Mouse (Mus musculus) hindlimb bud, embryonic 11.5 days (tissue): ENCODE measurements around the gene Slc16a8.

Experiments
- DNase-seq: peaks from one replicate; pipeline ENCODE4 v3.0.0-alpha.2; 2012; ENCODE audit warnings: low read depth, low spot score; ENCODE audit errors: extremely low spot score

Slc16a8 gene

DNA sequence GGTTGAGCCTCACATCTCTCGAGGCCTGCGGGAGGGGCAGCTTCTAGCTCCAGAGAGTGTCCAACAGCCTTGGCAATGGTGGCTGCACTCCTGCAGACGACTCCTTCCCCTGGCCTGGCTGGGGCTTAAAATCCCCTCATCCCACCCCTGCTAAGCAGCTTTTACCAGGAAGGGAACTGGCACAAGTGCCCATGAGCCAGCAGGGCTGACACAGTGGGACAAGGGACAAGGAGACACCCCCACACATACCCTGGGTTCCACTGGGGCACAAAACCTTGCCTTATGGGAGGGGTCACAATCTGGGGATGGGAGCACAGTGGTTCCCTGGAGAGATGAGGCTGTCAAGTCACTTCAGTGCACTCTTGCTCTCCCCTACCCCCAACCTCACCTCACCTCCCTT is at the start of gene Slc16a8:
Slc16a8 (minus strand) TSS at position 101 of the 400 bp plus-strand sequence.
- DNase-seq: no peak

DNA sequence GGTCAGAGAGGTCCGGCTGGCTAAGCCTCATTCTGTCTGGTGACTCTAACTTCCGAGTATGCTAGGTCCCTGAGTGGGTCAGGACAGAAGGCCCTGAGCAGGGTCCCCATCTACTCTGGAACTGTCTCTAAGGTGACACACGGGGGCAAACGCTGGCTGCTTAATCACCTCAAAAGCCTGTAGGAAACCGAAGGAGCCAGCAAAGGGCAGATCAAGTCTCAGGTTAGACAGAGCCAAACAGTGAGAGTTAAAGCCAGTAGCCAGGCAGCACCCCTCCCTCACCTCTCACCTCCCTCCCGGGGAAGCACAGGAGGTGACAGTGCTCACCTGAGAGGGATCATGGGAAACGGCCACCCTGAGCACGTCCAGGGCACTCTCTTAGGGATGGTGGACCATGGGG is 49.2 kb upstream of the Slc16a8 start:
- DNase-seq: no peak

DNA sequence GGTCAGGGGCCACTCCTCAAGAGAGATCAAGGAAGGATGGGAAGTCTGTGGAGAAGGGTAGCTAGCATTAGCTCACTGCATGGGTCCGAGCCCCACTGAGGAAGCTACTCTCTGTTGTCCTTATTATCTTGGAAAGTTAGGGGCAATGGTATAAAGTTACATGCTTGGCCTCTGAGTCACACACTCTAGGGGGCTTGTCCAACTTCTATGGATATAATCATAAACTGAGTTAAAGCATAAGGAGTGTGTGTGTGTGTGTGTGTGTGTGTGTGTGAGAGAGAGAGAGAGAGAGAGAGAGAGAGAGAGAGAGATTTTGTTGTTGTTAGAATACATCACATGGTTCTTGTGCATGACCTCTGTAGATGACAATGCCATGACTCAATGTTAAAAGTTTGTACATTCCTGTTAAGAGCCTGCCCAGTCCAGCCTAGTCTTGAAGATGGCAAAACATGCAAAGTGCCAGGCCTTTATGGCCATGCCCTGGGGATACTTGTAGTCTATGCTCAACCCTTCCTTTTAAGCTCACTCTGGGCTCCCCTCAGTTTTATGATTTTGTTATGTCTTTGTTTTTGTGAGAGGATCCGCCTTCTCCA is 45.1 kb upstream of the Slc16a8 start:
- DNase-seq: no peak

DNA sequence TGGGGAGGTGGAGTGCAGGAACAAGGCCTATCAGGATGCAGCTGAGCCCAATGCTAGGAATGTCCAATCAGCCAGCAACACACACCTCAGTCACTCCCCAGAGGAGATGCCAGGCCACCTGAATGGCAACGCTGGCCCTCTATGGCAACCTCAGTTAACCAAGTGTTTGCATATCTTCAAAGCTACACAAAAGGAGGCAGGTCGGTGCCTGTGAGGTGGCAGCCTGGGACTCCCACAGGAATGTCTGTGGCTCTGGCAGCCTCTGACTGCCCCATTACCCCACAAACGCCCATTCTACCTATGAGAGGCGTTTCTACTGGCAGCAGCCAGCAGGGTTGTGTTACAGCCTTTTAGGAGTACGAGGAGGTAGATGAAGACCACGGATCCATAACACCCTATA is 44.0 kb upstream of the Slc16a8 start:
- DNase-seq: no peak

DNA sequence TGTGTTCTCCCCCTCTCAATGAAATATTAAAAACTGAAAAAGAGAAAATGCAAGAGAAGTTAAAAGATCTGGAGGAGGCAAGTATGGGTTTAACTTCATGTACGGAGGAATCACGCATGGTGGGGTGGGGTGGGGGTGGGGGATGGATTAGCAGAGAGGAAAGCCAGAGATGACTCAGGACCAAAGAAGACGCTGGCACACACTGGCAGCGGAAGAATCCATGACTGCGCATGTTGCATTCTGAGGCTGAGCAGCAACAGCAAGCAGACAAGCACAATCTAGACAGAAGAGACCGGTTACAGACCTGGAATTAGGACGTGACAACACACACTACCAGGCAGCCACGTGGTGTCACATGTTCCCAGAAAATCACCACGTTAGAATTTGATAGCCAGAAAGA is 38.2 kb upstream of the Slc16a8 start:
- no peak for DNase-seq

DNA sequence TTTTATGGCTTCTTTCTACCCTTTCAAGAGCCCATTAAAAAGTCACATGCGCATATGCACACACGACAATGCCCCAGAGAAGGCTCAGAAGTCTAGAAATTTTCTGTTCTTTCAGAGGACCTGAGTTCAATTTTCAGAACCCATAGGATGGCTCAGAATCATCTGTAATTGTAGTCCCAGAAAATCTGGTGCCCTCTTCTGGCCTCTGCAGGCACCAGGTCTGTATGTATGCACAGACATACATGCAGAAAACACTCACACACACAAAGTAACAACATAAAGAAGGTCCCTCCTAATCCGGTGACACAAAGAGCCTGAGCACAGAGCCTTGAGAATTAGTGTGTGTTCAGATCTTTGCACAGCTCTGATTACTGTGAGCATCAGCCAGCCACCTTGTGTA is 35.8 kb upstream of the Slc16a8 start:
- DNase-seq: no peak

DNA sequence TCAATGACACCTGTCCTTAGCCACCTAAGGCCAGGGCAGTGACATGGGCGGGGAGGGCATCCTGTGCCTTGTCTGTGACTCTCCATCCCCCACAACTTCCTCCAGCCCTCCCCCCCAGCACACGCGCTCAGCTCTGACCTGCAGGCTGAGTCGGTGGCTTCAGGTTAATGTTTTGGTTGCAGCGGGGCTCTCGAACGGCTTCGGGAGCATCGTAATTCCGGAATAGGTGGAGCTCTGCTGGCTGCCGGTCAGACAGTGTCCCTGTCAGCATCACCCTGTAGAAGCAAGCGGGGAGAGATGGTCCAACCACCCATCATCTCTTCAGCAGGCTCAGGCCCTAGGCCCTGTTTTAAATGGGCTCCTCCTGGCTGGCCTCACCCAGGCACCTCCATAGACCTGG is 34.9 kb upstream of the Slc16a8 start:
- no peak for DNase-seq

DNA sequence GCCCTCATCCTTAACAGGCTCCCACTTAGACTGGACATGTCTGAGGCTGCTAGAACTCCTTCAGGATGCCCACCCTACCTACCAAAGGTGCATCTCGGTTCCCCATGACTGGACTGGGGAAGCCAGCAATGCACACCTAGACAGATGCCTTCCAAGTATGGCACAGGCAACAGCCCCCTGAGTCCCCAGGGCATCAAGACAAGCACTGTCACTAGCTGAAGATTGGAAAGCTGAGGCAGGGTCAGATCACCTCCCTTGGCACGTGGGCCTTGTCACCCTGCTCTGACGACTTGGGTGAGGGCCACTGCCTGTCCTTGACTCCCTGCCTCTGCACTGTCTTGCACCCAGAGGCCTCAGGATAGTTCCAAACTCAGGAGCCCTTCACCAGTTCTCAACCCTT is 33.8 kb upstream of the Slc16a8 start:
- DNase-seq: no peak

DNA sequence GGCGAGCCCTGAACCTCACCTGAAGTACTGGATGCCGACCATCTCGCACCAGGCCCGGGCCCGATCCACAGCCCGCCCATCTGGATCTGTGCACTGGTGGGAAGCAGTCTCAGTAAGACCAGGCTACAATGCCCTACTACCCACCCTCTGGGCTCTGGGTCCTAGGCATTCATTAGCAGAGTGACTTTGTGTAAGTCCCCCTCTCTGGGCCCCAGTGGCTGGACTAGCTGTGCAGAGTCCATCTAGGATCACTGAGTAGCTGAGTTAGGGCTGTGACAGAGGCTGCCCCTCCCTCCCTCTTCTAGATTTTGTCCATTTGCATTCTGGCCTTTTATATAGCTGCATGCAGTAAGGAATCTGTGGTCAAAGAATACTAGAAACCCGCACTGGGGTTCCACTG is 32.5 kb upstream of the Slc16a8 start:
- DNase-seq: no peak

DNA sequence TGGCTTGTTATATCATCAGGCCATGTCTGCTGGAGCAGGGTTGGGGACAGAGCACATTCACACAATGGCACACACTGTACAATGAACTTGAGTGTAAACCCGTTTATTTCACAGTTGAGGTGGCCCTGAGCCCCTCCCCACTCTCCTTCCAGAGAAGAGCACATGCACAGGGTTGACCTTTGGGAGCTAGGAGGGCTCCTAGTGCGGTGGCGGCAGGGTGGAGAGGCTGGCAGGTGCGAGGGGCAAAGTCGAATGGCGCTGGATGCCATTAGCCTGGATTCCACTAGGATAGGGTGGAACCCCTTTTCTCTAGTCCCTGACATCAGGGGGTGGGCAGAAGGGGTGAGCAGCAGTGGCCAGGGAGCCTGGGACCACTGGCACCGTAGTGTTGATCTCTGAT is 31.6 kb upstream of the Slc16a8 start:
- no peak for DNase-seq

DNA sequence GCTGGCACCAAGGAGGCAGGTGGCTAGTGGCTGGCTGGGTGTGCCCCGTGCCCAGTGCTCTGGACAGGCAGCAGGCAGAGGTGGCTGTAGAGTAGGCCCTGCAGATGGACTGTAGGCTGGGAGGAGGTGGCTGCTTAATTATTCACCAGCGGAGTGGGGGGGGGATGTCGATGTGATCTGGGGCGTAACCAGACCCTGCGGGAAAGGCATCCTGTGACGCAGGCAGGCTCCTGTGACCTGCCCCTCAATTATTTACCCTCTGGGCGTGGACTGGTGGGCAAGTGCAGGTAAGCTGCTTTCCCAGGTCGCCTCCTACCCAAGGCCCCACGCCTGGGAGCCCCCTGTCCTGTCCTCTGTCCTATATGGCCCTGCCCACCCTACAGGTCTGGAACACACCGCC is 30.8 kb upstream of the Slc16a8 start, which contains the start of gene Baiap2l2:
Baiap2l2 (minus strand) TSS at position 139 of the 400 bp plus-strand sequence.
- DNase-seq: no peak

DNA sequence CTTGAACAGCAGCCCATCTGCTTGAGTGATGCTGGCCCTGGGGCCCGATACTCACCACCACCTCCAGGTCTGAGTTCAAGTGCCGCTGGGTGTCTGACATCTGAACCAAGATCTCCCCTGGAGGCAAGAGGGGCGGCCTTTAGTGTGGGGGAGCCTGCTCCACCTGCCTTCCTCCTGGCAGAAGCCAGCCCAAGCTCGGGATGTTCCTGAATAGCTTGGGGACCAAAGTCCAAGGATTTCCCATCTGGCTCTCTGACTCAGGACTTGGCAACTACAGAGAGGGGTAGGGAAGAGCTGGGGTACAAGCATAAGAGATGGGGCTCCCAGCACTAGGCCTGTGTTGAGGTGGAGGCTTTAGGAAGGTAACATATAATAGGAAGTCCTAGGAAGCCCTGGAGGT is 28.8 kb upstream of the Slc16a8 start:
- no peak for DNase-seq

DNA sequence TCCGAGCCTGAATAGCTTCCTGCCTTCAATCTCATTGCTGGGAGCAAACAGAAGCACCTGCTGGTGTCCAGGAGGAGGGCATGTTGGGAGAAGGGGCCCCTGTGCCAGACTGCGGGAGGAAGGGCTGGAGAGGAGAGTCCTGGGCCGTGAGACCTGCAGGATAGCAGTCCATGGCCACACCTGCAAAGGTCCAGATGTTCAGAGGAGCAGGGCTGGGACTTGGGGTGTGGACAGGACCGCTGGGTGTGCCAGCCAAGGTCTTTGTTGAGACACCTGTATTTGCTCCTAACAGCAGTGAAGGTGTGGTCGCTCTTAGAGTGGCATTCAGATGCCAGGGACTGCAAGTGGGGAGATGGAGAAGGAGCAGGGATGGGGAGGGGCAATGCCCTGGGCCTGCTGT is 27.9 kb upstream of the Slc16a8 start:
- DNase-seq: no peak

DNA sequence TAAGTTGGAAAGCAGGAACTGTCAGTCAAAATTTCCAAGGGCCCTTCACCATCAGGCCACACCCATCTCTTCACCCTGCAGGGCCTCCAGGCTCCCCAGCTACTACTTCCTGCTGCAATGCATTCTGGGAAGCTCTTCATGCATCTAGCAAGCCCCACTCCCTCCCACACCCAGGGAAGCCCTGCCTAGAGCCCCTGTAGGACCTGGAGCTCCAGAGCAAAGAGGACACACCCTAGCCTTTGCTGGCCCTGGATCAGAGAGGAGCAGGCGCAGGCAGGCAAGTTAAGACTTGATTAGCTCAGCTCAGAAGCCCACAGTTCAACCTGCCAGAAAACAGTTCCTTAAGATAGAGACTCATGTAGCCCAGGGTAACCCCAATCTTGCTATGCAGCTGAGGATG is 26.8 kb upstream of the Slc16a8 start:
- DNase-seq: no peak

DNA sequence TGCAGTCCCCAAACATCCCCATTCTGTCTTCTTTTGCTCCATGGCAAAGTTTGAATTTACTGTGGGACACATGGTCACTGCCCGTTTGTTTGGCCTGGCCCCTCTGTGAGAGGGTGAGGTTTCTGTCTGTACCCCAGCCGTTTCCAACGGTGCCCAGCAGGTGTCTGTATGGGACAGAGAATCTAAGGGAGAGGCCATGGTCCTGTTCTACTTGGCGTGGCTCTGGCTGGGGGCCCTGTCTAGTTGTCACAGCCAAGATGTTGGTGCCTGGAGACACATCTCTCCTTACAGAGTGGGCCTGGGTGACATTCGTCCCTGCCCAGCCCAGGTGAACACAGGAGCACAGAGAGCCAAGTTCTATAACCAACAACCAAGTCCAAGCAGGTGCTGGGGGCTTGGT is 26.3 kb upstream of the Slc16a8 start:
- no peak for DNase-seq

DNA sequence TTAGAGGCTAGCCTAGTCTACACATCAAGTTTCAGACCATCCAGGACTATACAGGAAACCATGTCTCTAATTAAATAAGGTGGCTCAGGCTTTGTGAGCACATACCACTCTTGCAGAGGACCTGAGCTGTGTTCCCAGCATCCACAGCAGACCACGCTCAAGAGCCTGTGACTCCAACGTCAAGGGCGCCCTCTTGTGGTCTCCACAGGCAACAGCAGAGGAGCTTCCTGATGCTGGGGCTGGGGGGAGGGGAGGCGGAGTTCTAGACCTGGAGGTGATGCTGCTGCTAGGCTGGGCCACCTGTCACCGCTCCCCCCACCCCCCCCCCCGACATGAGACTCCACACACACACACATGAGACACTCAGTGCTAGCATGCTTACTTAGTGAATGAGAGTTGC is 25.6 kb upstream of the Slc16a8 start:
- no peak for DNase-seq

DNA sequence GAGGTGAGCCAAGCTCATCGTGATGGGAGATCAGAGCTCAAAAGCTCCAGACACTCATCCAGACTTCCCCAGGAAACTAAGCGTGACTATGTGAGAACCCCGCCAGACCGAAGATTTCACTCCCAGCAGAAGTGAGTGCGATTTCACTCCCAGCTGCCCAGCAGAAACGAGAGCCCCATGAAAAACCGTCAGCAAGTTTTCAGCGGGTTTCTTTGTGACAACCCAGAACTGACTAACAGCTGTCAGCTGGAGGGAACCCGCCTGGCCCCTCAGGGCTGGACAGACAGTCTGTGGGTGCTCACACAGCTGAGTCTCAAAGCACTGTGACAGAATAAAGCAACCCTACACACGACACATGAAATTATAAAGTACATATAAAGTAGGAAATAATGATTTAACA is 23.2 kb upstream of the Slc16a8 start:
- DNase-seq: no peak

DNA sequence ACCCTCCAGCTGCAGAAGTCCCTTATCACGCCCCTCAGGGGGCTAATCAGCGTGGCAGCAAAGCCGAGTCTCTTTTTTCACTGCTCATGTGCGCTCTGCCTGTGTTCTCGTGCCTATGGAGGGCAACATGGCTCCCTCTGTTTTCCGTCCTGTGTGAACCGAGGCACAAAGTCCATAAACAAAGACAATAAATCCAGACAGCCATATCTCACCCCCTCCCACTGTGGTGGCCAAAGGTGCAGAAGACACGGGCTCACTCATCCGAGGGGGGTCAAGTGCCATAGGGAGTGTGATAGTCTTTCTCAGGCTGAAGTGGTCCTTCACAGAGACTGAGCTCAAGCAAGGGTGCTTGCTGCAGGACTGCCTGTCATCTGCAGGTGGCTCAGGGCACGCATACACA is 18.5 kb upstream of the Slc16a8 start:
- no peak for DNase-seq

DNA sequence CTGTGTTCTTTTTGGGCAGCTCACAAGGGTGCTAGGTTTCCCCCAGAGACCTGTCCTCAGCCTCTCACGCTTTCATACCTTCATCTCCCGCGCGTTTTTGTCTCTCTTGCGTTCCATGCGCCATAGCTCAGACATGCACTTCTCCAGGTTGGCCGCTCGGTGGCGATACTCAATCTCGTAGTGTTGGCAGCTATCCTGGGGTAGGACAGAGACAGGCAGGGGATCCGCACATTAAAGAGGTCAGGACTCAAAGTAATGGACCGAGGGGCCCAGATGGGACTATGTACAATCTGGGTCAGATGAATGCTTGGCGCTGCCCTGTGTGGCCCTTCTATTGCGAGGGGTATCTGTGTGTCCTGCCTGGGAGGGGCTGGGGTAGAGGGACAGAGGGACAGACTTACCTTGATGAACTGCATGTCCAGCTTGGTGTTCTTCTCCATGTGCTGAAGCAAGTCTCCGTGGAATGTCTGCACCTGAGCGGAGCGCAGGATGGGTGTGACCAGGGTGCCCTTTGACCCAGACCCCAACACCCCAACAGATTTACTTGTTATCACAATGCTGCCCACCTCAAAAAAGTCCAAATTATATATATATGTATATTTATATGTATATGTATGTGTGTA is 16.7 kb upstream of the Slc16a8 start:
- no peak for DNase-seq

DNA sequence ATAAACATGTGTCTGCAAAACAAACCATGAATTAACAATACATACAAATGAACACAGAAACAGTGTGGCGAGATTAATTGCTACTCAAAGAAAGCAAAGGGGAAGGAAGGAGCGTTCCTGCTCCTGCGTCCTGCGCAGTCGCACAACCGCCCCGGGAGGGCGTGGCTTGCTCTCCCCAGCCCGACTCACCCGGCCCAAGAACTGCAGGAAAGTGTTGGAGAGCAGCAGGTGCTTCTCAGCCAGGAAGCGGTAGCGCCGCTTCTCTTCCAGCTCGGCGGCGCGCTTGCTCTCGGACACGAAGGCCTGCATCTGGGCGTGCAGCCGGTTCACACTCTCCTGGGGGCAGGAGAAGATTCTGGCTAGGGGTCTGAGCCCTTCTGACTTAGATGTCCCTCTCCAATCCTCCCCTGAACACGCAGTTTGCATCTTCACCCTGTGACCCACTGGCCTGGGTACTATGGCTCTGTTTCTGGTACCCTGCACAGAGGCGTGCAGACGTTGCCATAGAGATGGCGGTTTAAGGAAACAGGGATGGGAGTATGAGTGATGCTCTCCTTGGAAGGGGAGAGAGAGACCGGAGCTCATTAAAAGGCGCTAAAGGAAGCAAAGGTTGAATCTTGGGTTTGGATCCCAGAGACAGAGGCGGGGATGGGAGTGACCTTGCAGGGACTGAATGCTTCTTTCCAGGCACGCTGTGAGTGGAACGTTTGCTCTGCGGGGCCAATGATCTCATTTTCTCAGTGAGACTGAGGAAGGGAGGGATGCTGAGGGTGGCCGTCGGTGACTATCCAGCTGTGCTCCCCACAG is 16.0 kb upstream of the Slc16a8 start:
- peak; percentile 49 for DNase-seq

DNA sequence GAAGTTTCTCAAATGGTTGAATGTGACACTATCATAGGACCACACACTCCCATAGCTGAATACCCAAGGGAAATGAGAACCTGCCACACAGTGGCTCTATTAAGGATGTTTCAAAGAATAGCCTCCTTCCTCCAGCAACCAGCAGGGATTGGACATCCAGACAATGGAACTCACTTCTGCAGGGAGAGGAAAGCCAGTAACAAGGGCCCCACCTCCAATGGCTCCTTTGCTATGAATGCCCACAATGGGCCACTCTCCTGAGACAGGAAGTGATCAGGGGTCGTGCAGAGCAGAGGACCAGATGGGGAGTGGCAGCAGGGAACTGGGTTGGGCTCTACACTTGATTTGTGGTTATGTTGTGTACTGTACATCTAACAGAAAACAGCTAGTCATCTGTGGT is 14.0 kb upstream of the Slc16a8 start:
- no peak for DNase-seq

DNA sequence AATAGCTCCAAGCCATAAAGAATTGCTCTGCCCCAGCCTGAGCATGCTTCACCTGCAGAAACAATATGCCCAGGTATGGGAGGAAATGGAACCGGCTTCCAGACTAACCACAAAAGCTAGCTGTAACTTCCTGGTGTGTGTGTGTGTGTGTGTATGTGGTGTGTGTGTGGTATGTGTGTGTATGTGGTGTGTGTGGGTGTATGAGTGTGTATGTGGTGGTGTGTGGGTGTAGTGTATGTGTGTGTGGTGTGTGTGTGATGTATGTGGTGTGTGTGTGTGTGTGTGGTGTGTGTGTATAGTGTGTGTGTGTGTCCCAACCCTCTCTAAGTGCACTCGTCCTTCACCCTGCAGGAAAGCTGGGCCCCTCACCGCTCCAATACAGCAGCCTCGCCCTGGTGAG is 10.8 kb upstream of the Slc16a8 start:
- no peak for DNase-seq
